Mouse (Mus musculus): ENCODE measurements at regions not wholly inside any gene's neighbourhood (a gene's known extent, or its start where the extent isn't known, plus 50 kb on each side); places are given as distances from the start of the nearest gene placed in this dataset.

DNA sequence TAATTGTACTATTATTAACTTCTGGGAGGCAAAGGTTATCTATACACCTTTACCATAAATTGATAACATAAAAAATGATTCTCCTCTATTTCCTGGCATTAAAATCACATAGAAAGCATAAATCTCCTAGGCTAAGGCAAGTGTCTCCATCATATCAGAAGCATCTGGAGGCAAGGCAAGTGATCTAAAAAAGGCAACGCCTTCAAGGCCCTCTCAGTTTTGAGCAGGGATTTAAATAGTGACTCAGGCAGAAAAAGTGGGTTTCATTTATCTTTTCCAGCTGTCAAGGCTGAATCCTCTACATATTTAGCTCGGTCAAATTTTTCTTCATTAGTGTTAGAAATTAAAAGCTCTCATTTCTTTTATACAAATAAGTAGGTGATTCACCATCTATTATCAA is 430.0 kb upstream of the Gpc5 start:
- Histone ChIP-seq H3K4me3 (no peak overlapping the region), H3K4me1 (no peaks in the 10 kb centered on the region), H3K27me3 (no peaks in the 10 kb centered on the region), H3K27ac (no peak overlapping the region), H3K9ac (no peak overlapping the region), H3K9me3 (no peaks in the 10 kb centered on the region), H3K36me3 (no peaks in the 10 kb centered on the region), H3K4me2 (replicated peaks) (no peak overlapping the region)
- WGBS, result 69% methylated on average over 2 of the region's 2 CpGs
- no peak for ATAC-seq (ENCODE audit: insufficient number of reproducible peaks, insufficient read depth, low FRiP score, low TSS enrichment)

GRCm38 (mm10) chr14:114685133-114685532 is 406.9 kb upstream of the Gpc5 start:
- ATAC-seq (ENCODE audit: insufficient number of reproducible peaks, insufficient read depth, low FRiP score, low TSS enrichment), result no peak
- no peak overlapping the region for H3K4me2 ChIP-seq (replicated peaks)
- no peaks in the 10 kb centered on the region for H3K27me3 ChIP-seq
- H3K27ac ChIP-seq, result no peak overlapping the region
- no peaks in the 10 kb centered on the region for H3K36me3 ChIP-seq
- no peaks in the 10 kb centered on the region for H3K9me3 ChIP-seq
- no peaks in the 10 kb centered on the region for H3K4me1 ChIP-seq
- WGBS, result 80% methylated on average over 1 of the region's 1 CpGs
- H3K4me3 ChIP-seq, result no peak overlapping the region
- H3K9ac ChIP-seq, result no peak overlapping the region

- Histone ChIP-seq H3K9me3 (no peaks in the 10 kb centered on the region), H3K4me2 (replicated peaks) (no peak overlapping the region), H3K27me3 (no peaks in the 10 kb centered on the region), H3K4me1 (no peaks in the 10 kb centered on the region), H3K9ac (no peak overlapping the region), H3K27ac (no peak overlapping the region), H3K4me3 (no peak overlapping the region), H3K36me3 (no peaks in the 10 kb centered on the region)
- WGBS, result 86% methylated on average over 1 of the region's 1 CpGs
- ATAC-seq (ENCODE audit: insufficient number of reproducible peaks, insufficient read depth, low FRiP score, low TSS enrichment), result no peak
Measured at GRCm38 (mm10) chr14:114694930-114695329, 397.1 kb upstream of the Gpc5 start.

GRCm38 (mm10) chr14:114697543-114697942 is 394.5 kb upstream of the Gpc5 start:
- 72% methylated on average over 4 of the region's 4 CpGs for WGBS
- no peaks in the 10 kb centered on the region for H3K9me3 ChIP-seq
- no peak overlapping the region for H3K4me2 ChIP-seq (replicated peaks)
- no peak overlapping the region for H3K4me3 ChIP-seq
- H3K27me3 ChIP-seq, result no peaks in the 10 kb centered on the region
- no peak overlapping the region for H3K9ac ChIP-seq
- no peaks in the 10 kb centered on the region for H3K36me3 ChIP-seq
- ATAC-seq (ENCODE audit: insufficient number of reproducible peaks, insufficient read depth, low FRiP score, low TSS enrichment), result no peak
- no peaks in the 10 kb centered on the region for H3K4me1 ChIP-seq
- no peak overlapping the region for H3K27ac ChIP-seq

DNA sequence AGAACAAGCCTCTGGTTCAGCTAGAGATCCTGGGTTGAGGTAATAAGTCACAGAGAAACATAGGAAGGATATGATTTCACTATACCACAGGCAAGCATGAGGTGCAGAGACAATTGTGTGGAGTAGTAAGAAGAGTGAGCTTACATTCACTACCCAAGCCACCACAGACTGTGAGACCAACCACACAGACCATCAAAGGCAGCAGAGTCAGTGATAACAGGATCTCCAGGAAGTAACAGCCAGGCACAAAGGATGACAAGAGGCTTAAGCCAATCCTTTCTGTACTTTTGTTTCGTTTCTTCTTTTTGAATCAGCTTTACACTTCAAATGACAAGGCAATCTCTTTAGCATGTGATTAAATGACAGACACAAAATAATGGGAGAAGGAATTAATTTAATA is 368.9 kb upstream of the Gpc5 start:
- 47% methylated on average over 1 of the region's 1 CpGs for WGBS
- Histone ChIP-seq H3K4me3 (no peak overlapping the region), H3K36me3 (no peaks in the 10 kb centered on the region), H3K4me2 (replicated peaks) (no peak overlapping the region), H3K9me3 (no peaks in the 10 kb centered on the region), H3K27ac (no peak overlapping the region), H3K4me1 (no peaks in the 10 kb centered on the region), H3K27me3 (no peaks in the 10 kb centered on the region), H3K9ac (no peak overlapping the region)
- no peak for ATAC-seq (ENCODE audit: insufficient number of reproducible peaks, insufficient read depth, low FRiP score, low TSS enrichment)

DNA sequence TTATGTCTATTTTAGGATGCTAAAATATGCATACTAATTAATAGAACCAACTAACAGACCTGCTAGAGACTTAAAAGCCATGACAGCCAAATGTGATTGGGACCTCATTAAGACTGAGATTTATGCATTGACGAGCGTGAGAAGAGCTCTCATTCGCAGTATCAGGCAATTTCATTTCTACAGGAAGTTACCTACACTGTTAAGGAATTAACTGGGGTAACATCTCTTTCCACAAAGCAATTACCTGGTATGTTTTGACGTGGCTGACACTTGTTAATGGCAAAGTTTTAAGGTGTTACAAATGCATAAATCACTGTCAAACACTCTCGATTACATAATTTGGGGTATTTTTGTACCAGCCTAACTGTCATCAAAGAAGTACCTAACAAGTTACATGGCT is 324.7 kb upstream of the Gpc5 start:
- no peaks in the 10 kb centered on the region for H3K4me1 ChIP-seq
- no peak overlapping the region for H3K4me2 ChIP-seq (replicated peaks)
- ATAC-seq (ENCODE audit: insufficient number of reproducible peaks, insufficient read depth, low FRiP score, low TSS enrichment), result no peak
- WGBS, result 85% methylated on average over 5 of the region's 5 CpGs
- no peak overlapping the region for H3K9ac ChIP-seq
- H3K27me3 ChIP-seq, result no peaks in the 10 kb centered on the region
- H3K27ac ChIP-seq, result no peak overlapping the region
- H3K36me3 ChIP-seq, result no peaks in the 10 kb centered on the region
- no peak overlapping the region for H3K4me3 ChIP-seq
- H3K9me3 ChIP-seq, result no peaks in the 10 kb centered on the region

- H3K36me3 ChIP-seq, result no peaks in the 10 kb centered on the region
- peak; percentile 52; the same call in 1 of the 2 replicates for ATAC-seq (ENCODE audit: insufficient number of reproducible peaks, insufficient read depth, low FRiP score, low TSS enrichment)
- 65% methylated on average over 2 of the region's 2 CpGs for WGBS
Measured at GRCm38 (mm10) chr14:114776723-114777122, 315.3 kb upstream of the Gpc5 start.

GRCm38 (mm10) chr14:114781821-114782220 is 310.2 kb upstream of the Gpc5 start:
- Histone ChIP-seq H3K4me2 (replicated peaks) (no peak overlapping the region), H3K27me3 (no peaks in the 10 kb centered on the region), H3K36me3 (no peaks in the 10 kb centered on the region), H3K27ac (no peak overlapping the region), H3K9ac (no peak overlapping the region), H3K4me3 (no peak overlapping the region), H3K4me1 (no peaks in the 10 kb centered on the region), H3K9me3 (no peaks in the 10 kb centered on the region)
- ATAC-seq (ENCODE audit: insufficient number of reproducible peaks, insufficient read depth, low FRiP score, low TSS enrichment), result no peak
- WGBS, result 87% methylated on average over 3 of the region's 3 CpGs

More at GRCm38 (mm10) chr14:114776723-114777122, 315.3 kb upstream of the Gpc5 start:
- Histone ChIP-seq H3K9ac (no peak overlapping the region), H3K27me3 (no peaks in the 10 kb centered on the region), H3K4me2 (replicated peaks) (no peak overlapping the region), H3K27ac (no peak overlapping the region), H3K4me3 (no peak overlapping the region), H3K4me1 (no peaks in the 10 kb centered on the region), H3K9me3 (no peaks in the 10 kb centered on the region)

GRCm38 (mm10) chr14:114790946-114791830 is 300.8 kb upstream of the Gpc5 start:
- Histone ChIP-seq H3K4me3 (no peak overlapping the region), H3K9ac (no peak overlapping the region), H3K36me3 (no peaks in the 10 kb centered on the region), H3K4me2 (replicated peaks) (no peak overlapping the region), H3K4me1 (no peaks in the 10 kb centered on the region), H3K27ac (no peak overlapping the region), H3K27me3 (no peaks in the 10 kb centered on the region), H3K9me3 (no peaks in the 10 kb centered on the region)
- 25% methylated on average over 13 of the region's 13 CpGs for WGBS
- no peak for ATAC-seq (ENCODE audit: insufficient number of reproducible peaks, insufficient read depth, low FRiP score, low TSS enrichment)

DNA sequence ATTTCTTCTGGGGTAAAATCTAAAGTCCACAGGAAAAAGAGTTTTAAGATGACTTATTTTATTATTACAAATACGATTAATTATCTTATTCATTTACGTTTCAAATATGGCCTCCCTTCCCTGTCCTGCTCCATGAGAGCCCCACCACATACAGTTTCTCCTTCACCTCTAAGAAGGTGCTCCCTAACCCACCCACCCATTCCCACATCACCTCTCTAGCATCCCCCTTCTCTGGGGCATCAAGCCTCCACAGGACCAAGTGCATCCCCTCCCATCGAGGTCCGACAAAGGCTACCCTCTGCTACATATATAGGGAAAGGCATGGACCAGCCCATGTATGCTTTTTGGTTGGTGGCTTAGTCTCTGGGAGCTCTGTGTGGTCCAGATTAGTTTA is 300.2 kb upstream of the Gpc5 start:
- 66% methylated on average over 4 of the region's 4 CpGs for WGBS
- no peak for ATAC-seq (ENCODE audit: insufficient number of reproducible peaks, insufficient read depth, low FRiP score, low TSS enrichment)
- H3K27ac ChIP-seq, result no peak overlapping the region
- no peaks in the 10 kb centered on the region for H3K4me1 ChIP-seq
- H3K27me3 ChIP-seq, result no peaks in the 10 kb centered on the region
- no peaks in the 10 kb centered on the region for H3K36me3 ChIP-seq
- H3K4me2 ChIP-seq (replicated peaks), result no peak overlapping the region
- H3K4me3 ChIP-seq, result no peak overlapping the region
- no peaks in the 10 kb centered on the region for H3K9me3 ChIP-seq
- H3K9ac ChIP-seq, result no peak overlapping the region

DNA sequence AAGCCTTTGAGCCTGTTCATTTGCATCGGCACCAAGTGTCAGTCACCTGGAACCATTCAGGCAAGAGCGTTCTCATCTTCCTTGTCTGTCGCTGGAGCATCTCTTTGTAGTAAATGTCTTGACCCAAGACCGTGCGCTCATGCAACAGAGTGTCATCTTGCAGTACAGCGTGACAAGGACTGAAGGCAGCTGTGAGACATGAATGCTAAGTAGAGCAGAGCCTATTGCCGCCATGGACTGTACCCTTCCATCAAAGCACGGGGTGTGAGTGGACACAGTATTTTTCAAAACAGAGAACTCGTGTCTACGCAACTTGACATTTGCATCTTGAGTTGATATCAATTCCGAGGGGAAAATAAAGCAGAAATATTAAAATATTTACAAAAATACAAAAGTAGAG is 287.4 kb upstream of the Gpc5 start:
- ATAC-seq (ENCODE audit: insufficient number of reproducible peaks, insufficient read depth, low FRiP score, low TSS enrichment), result no peak
- H3K27me3 ChIP-seq, result no peaks in the 10 kb centered on the region
- no peak overlapping the region for H3K4me3 ChIP-seq
- H3K27ac ChIP-seq, result no peak overlapping the region
- H3K9ac ChIP-seq, result no peak overlapping the region
- WGBS, result 92% methylated on average over 11 of the region's 11 CpGs
- H3K9me3 ChIP-seq, result no peaks in the 10 kb centered on the region
- H3K36me3 ChIP-seq, result no peaks in the 10 kb centered on the region
- no peaks in the 10 kb centered on the region for H3K4me1 ChIP-seq
- no peak overlapping the region for H3K4me2 ChIP-seq (replicated peaks)

DNA sequence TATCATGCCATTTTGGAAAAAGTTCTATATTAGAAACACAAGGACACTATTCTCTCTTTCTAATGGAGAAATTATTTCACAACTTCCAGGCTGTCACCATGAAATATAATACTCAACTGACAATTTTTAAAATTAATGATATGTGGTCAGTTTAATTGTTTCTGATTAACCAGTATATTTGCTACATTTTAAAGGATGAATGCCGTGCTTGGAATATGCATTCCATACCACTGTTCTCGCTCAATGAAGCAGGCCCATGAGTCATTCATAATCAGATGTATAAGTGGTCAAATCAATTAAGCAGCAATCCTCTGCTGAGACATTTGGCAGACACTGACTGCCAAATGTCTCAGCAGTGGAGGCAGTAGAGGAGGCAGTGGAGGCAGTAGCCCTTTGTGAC is 283.4 kb upstream of the Gpc5 start:
- Histone ChIP-seq H3K9me3 (no peaks in the 10 kb centered on the region), H3K4me1 (no peaks in the 10 kb centered on the region), H3K4me3 (no peak overlapping the region), H3K9ac (no peak overlapping the region), H3K4me2 (replicated peaks) (no peak overlapping the region), H3K27ac (no peak overlapping the region), H3K27me3 (no peaks in the 10 kb centered on the region), H3K36me3 (no peaks in the 10 kb centered on the region)
- ATAC-seq (ENCODE audit: insufficient number of reproducible peaks, insufficient read depth, low FRiP score, low TSS enrichment), result no peak
- 77% methylated on average over 2 of the region's 2 CpGs for WGBS

Data from embryonic facial prominence, embryonic 12.5 days (tissue).